Mouse (Mus musculus) lung, embryonic 14.5 days (tissue): Measurements from ENCODE around the gene Slc27a5. TPM values are rescaled to one million over a fixed set of nuclear protein-coding genes. Genes with fewer than 3 reads are reported as not detected.

Source experiments
- ATAC-seq: fragments of 200-750 bp; cut with Nextera tagmentation; 2 replicates; pipeline ENCODE4 v1.8.0; 2017; ENCODE audit warnings: mild to moderate bottlenecking, moderate TSS enrichment, moderate library complexity; ENCODE audit not compliant: insufficient read depth
- DNase-seq: peaks from one replicate; pipeline ENCODE4 v3.0.0-alpha.2; 2015
- H3K27ac ChIP-seq: fragments of 300-500 bp; sonication (generic); 2 replicates; pipeline ENCODE4 v1.5.1; 2014; ENCODE audit warnings: low read depth, mild to moderate bottlenecking, moderate library complexity
- H3K27me3 ChIP-seq: fragments of 300-500 bp; sonication (generic); 2 replicates; pipeline ENCODE4 v1.6.1; 2014; ENCODE audit warnings: low read length, control low read depth; ENCODE audit not compliant: insufficient read depth
- H3K36me3 ChIP-seq: fragments of 300-500 bp; sonication (generic); 2 replicates; pipeline ENCODE4 v1.6.1; 2014; ENCODE audit warnings: control low read depth; ENCODE audit not compliant: insufficient read depth
- H3K4me1 ChIP-seq: fragments of 300-500 bp; sonication (generic); 2 replicates; pipeline ENCODE4 v1.6.1; 2014; ENCODE audit warnings: antibody characterized with exemption, control low read depth; ENCODE audit not compliant: insufficient read depth
- H3K4me2 ChIP-seq: fragments of 300-500 bp; sonication (generic); 2 replicates; pipeline ENCODE4 v1.6.1; 2014; ENCODE audit warnings: mild to moderate bottlenecking
- H3K4me3 ChIP-seq: fragments of 300-500 bp; sonication (generic); 2 replicates; pipeline ENCODE4 v1.5.1; 2014; ENCODE audit warnings: low read depth, low read length
- H3K9ac ChIP-seq: fragments of 300-500 bp; sonication (generic); 2 replicates; pipeline ENCODE4 v1.6.1; 2014
- H3K9me3 ChIP-seq: fragments of 300-500 bp; sonication (generic); 2 replicates; pipeline ENCODE4 v1.6.1; 2016; ENCODE audit warnings: low read depth, low read length, control low read depth
- CTCF ChIP-seq: IDR thresholded peaks from 2 replicates; pipeline ENCODE4 v1.5.1; 2016; ENCODE audit warnings: antibody characterized with exemption, low read depth
- WGBS: fragments of 180-500 bp; shearing (Covaris S2); extraction: QIAGEN DNeasy Blood & Tissue Kit; methylation state at CpG from one replicate; pipeline ENCODE4 v1.1.7; 2014; 5-methylcytosine and 5-hydroxymethylcytosine counted together
- polyA plus RNA-seq: library from polyadenylated mRNA; unstranded; fragments of >200 nt; fragmentation: Nextera tagmentation; extraction: Ambion mirVana; gene quantifications from 2 replicates; pipeline ENCODE4 v1.2.1, GENCODE M21; 2014

Gene Slc27a5
- polyA plus RNA-seq, 1 experiment from 2014 or later = not detected

- no peak for DNase-seq
- Histone ChIP-seq H3K9ac (peak overlapping the region; percentile 93), H3K27ac (peak overlapping the region; percentile 99), H3K4me1 (no peaks in the 10 kb centered on the region), H3K9me3 (no peaks in the 10 kb centered on the region; the same call in 1 of the 2 replicates), H3K27me3 (peaks cover 17% of the 10 kb centered on the region), H3K4me3 (peak overlapping the region; percentile 75), H3K4me2 (peak overlapping the region; percentile 70), H3K36me3 (peaks cover 18% of the 10 kb centered on the region)
- 75% methylated on average over 1 of the region's 1 CpGs for WGBS
- ATAC-seq = no peak
- TF ChIP-seq CTCF = no peak
Observed at GRCm38 (mm10) chr7:13039181-13039580, 41.2 kb upstream of the Slc27a5 start.

- peaks cover 20% of the 10 kb centered on the region for H3K36me3 ChIP-seq
- H3K9ac ChIP-seq = peak overlapping the region; percentile 93
- H3K4me3 ChIP-seq = peak overlapping the region; percentile 75
- DNase-seq (peak; percentile 61), ATAC-seq (no peak)
- no peaks in the 10 kb centered on the region; the same call in 1 of the 2 replicates for H3K9me3 ChIP-seq
- H3K27me3 ChIP-seq = peaks cover 12% of the 10 kb centered on the region
- H3K27ac ChIP-seq = peak overlapping the region; percentile 99
- no peak for TF ChIP-seq CTCF
- no peaks in the 10 kb centered on the region for H3K4me1 ChIP-seq
- H3K4me2 ChIP-seq = peak overlapping the region; percentile 70
- WGBS = 14% methylated on average over 15 of the region's 15 CpGs
Observed at GRCm38 (mm10) chr7:13038621-13039169, 40.7 kb upstream of the Slc27a5 start.

GRCm38 (mm10) chr7:13037901-13038555 is 40.0 kb upstream of the Slc27a5 start, which contains the start of gene Ube2m:
TSS of gene Ube2m (minus strand) at chr7:13038275.
- Histone ChIP-seq H3K4me3 (peak within 1 kb of the TSS; percentile 75), H3K27ac (peak within 1 kb of the TSS; percentile 99), H3K9me3 (no peaks in the 10 kb centered on the region), H3K4me2 (peak within 1 kb of the TSS; percentile 93), H3K27me3 (peaks cover 5% of the 10 kb centered on the region), H3K4me1 (no peaks in the 10 kb centered on the region), H3K9ac (peak within 1 kb of the TSS; percentile 93), H3K36me3 (peaks cover 27% of the 10 kb centered on the region)
- DNase-seq (peak; percentile 100), ATAC-seq (peak; percentile 92)
- no peak for TF ChIP-seq CTCF
- WGBS = under 1% methylated on average over 65 of the region's 65 CpGs

- no peaks in the 10 kb centered on the region for H3K9me3 ChIP-seq
- peak overlapping the region; percentile 75 for H3K4me3 ChIP-seq
- peaks cover 33% of the 10 kb centered on the region for H3K36me3 ChIP-seq
- no peak for DNase-seq
- WGBS = under 1% methylated on average over 32 of the region's 33 CpGs
- H3K27me3 ChIP-seq = no peaks in the 10 kb centered on the region
- H3K9ac ChIP-seq = peak overlapping the region; percentile 93
- H3K4me1 ChIP-seq = no peaks in the 10 kb centered on the region
- peak overlapping the region; percentile 99 for H3K27ac ChIP-seq
- peak overlapping the region; percentile 93 for H3K4me2 ChIP-seq
- ATAC-seq = no peak
- TF ChIP-seq CTCF = no peak
Observed at GRCm38 (mm10) chr7:13037366-13037765, 39.4 kb upstream of the Slc27a5 start.

- Histone ChIP-seq H3K9me3 (no peaks in the 10 kb centered on the region), H3K9ac (peak overlapping the region; percentile 93), H3K27me3 (no peaks in the 10 kb centered on the region), H3K4me2 (peak overlapping the region; percentile 93), H3K4me3 (peak overlapping the region; percentile 75), H3K27ac (peak overlapping the region; percentile 34; the same call in 1 of the 2 replicates), H3K4me1 (no peaks in the 10 kb centered on the region), H3K36me3 (peaks cover 39% of the 10 kb centered on the region)
- ATAC-seq = no peak
- DNase-seq = no peak
- no peak for TF ChIP-seq CTCF
- WGBS = 37% methylated on average over 4 of the region's 4 CpGs
Observed at GRCm38 (mm10) chr7:13036806-13037205, 38.8 kb upstream of the Slc27a5 start.

- Histone ChIP-seq H3K36me3 (peaks cover 54% of the 10 kb centered on the region), H3K27me3 (no peaks in the 10 kb centered on the region), H3K9me3 (no peaks in the 10 kb centered on the region), H3K9ac (0 out of 2 replicates have a peak overlapping the region, but pooled peaks have one; percentile 16), H3K27ac (peak overlapping the region; percentile 89), H3K4me1 (no peaks in the 10 kb centered on the region), H3K4me3 (peak overlapping the region; percentile 63), H3K4me2 (peak overlapping the region; percentile 90)
- ATAC-seq (no peak), DNase-seq (no peak)
- WGBS = 83% methylated on average over 17 of the region's 17 CpGs
- no peak; the same call in 1 of the 2 replicates for TF ChIP-seq CTCF
Observed at GRCm38 (mm10) chr7:13035211-13035855, 37.3 kb upstream of the Slc27a5 start.
